Mouse (Mus musculus): ENCODE results near the gene Thrb.

DNA sequence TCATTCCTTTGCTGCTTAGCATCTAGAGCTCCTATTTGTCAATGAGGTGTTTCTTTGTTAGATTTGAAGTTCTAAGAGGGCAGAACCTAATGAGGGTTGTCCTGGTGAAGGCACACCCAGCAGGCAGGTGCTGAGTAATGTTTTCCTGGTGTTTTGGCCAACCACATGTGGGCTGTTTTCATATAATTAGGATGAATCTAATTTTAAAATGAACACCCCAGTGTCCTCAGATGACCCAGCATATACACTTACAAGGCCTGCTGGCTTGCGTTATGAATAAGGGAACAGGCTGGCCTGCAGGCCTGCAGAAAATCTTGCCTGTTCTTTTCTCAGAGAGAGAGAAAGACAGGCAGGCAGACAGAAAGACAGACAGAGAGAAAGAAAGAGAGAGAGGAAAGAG is 14.3 kb downstream of the Thrb start:
- TF ChIP-seq MAX (IDR thresholded peaks at IDR 0.05; ENCODE audit: low read length), result no peak
- TF ChIP-seq POLR2AphosphoS2 (IDR thresholded peaks at IDR 0.05; ENCODE audit: low read length), result no peak
- TF ChIP-seq USF1 (IDR thresholded peaks at IDR 0.05; ENCODE audit: low read depth, low read length), result no peak
- TF ChIP-seq CTCF (IDR thresholded peaks at IDR 0.05 in 2 of 3, conservative IDR thresholded peaks at IDR 0.05 in 1 of 3; ENCODE audit: control insufficient read depth in 1 of 3, insufficient read depth in 1 of 3, low read depth in 2 of 3, low read length in 3 of 3, poor library complexity in 1 of 3, severe bottlenecking in 1 of 3), result no peak
- no peak for TF ChIP-seq POLR2A (IDR thresholded peaks at IDR 0.05; ENCODE audit: control insufficient read depth in 1 of 2, insufficient read depth in 1 of 2, low read depth in 1 of 2, low read length in 2 of 2, poor library complexity in 1 of 2)
- TF ChIP-seq EP300 (IDR thresholded peaks at IDR 0.05; ENCODE audit: low read depth in 1 of 2, low read length in 2 of 2), result no peak
- no peak for TF ChIP-seq NRF1 (IDR thresholded peaks at IDR 0.05; ENCODE audit: insufficient read depth, low read depth, low read length, poor library complexity, severe bottlenecking)
- no peak for TF ChIP-seq SIN3A (IDR thresholded peaks at IDR 0.05; ENCODE audit: low read length)
- no peak for TF ChIP-seq ZC3H11A (IDR thresholded peaks at IDR 0.05; ENCODE audit: low read depth, low read length)
- TF ChIP-seq ZMIZ1 (IDR thresholded peaks at IDR 0.05; ENCODE audit: low read depth, low read length), result no peak
